Mouse (Mus musculus): ENCODE results near the gene Apbb1ip. TPM values are rescaled to one million over a fixed set of nuclear protein-coding genes. Genes with fewer than 3 reads are reported as not detected.
"Not testable (repeated sequence)": the region's sequence is repeated elsewhere in the genome, so short reads cannot be mapped to it uniquely, and the experiment has no call there.

Gene Apbb1ip
- polyA plus RNA-seq, 1 experiment from 2014 or later, result 1.2 TPM

- 85% methylated on average over 2 of the region's 2 CpGs for WGBS
- no peak overlapping the region for H3K27ac ChIP-seq (replicated peaks)
- ATAC-seq (ENCODE audit: low read depth), result no peak
- H3K4me3 ChIP-seq, result no peak overlapping the region
- H3K9ac ChIP-seq, result no peak overlapping the region
- H3K4me2 ChIP-seq, result no peak overlapping the region
- H3K27me3 ChIP-seq, result no peaks in the 10 kb centered on the region
- H3K36me3 ChIP-seq, result no peaks in the 10 kb centered on the region
- H3K4me1 ChIP-seq (replicated peaks), result 0 out of 2 replicates have a peak, but pooled peaks cover 4% of the 10 kb centered on the region
- H3K9me3 ChIP-seq, result no peaks in the 10 kb centered on the region
These were observed 88.3 kb downstream of the Apbb1ip start for GRCm38 (mm10) chr2:22862194-22862593.

DNA sequence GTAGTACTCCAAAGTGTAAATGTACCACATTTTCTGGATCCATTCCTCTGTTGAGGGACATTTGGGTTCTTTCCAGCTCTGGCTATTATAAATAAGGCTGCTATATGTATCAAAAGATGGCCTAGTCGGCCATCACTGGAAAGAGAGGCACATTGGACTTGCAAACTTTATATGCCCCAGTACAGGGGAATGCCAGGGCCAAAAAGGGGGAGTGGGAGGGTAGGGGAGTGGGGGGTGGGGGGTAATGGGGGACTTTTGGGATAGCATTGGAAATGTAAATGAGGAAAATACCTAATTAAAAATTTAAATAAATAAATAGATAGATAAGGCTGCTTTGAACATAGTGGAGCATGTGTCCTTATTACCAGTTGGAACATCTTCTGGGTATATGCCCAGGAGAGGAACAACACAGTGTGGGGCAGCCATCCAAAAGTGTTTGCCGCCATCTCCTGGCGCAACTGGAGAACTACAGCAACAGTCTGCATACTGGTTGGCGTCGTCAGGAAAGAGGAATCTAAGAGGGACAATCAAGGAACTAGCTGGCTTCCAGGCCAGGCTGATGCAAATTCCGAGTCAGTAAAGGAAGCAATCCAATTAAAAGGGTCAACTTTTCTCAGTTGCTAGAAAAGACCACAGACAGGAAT, 90.6 kb downstream of the Apbb1ip start:
- not testable (repeated sequence) for H3K9ac ChIP-seq; H3K27me3 ChIP-seq; H3K27ac ChIP-seq (replicated peaks); H3K4me2 ChIP-seq; H3K4me1 ChIP-seq (replicated peaks); H3K36me3 ChIP-seq; H3K4me3 ChIP-seq; H3K9me3 ChIP-seq
- WGBS, result 2% methylated on average over 6 of the region's 6 CpGs
- peak; percentile 98 for ATAC-seq (ENCODE audit: low read depth)

GRCm38 (mm10) chr2:22865818-22866217, 91.9 kb downstream of the Apbb1ip start:
- Histone ChIP-seq H3K9ac (no peak overlapping the region), H3K27me3 (no peaks in the 10 kb centered on the region), H3K4me1 (replicated peaks) (no peaks in the 10 kb centered on the region), H3K27ac (replicated peaks) (no peak overlapping the region), H3K9me3 (no peaks in the 10 kb centered on the region), H3K4me3 (no peak overlapping the region), H3K4me2 (no peak overlapping the region), H3K36me3 (no peaks in the 10 kb centered on the region)
- WGBS, result 94% methylated on average over 1 of the region's 1 CpGs
- no peak for ATAC-seq (ENCODE audit: low read depth)

DNA sequence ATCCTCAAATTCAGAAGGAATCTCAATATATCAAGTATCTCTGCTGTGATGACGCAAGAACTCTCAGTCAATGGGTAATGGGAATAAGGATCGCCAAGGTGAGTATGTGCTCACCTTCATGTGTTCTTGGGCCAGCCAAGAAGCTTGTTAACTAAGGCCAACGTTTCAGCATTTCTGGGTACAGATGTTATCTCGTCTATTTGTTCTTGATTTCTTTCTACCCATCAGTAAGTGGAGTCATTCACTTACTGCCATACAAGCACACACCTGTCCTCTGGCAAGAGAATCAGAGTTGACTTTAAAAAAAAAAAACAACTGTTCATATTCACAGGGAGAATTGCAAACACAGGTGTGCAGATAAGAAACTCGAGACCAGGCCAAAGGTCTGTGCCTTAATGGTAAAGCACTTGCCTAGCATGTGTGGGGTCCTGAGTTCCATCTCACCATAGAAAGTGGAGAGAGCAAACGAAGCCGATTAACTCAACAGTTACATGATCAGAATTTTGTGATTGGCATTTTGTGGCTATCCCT, 93.1 kb downstream of the Apbb1ip start:
- H3K9me3 ChIP-seq, result no peaks in the 10 kb centered on the region
- H3K9ac ChIP-seq, result no peak overlapping the region
- no peaks in the 10 kb centered on the region for H3K4me1 ChIP-seq (replicated peaks)
- H3K4me3 ChIP-seq, result no peak overlapping the region
- H3K27ac ChIP-seq (replicated peaks), result no peak overlapping the region
- H3K4me2 ChIP-seq, result no peak overlapping the region
- ATAC-seq (ENCODE audit: low read depth), result no peak
- 80% methylated on average over 7 of the region's 7 CpGs for WGBS
- no peaks in the 10 kb centered on the region for H3K27me3 ChIP-seq
- no peaks in the 10 kb centered on the region for H3K36me3 ChIP-seq

- ATAC-seq (ENCODE audit: low read depth), result no peak
- 89% methylated on average over 1 of the region's 1 CpGs for WGBS
- no peak overlapping the region for H3K9ac ChIP-seq
These were observed 99.3 kb downstream of the Apbb1ip start for GRCm38 (mm10) chr2:22873159-22873558.

GRCm38 (mm10) chr2:22874628-22875027, 100.7 kb downstream of the Apbb1ip start:
- H3K4me1 ChIP-seq (replicated peaks), result no peaks in the 10 kb centered on the region
- no peak overlapping the region for H3K9ac ChIP-seq
- no peaks in the 10 kb centered on the region for H3K27me3 ChIP-seq
- H3K9me3 ChIP-seq, result no peaks in the 10 kb centered on the region
- H3K27ac ChIP-seq (replicated peaks), result no peak overlapping the region
- H3K36me3 ChIP-seq, result no peaks in the 10 kb centered on the region
- no peak for ATAC-seq (ENCODE audit: low read depth)
- WGBS, result 57% methylated on average over 10 of the region's 10 CpGs
- no peak overlapping the region for H3K4me2 ChIP-seq
- H3K4me3 ChIP-seq, result no peak overlapping the region

More at GRCm38 (mm10) chr2:22873159-22873558, 99.3 kb downstream of the Apbb1ip start:
- Histone ChIP-seq H3K27ac (replicated peaks) (no peak overlapping the region), H3K27me3 (no peaks in the 10 kb centered on the region), H3K4me3 (no peak overlapping the region), H3K4me2 (no peak overlapping the region), H3K9me3 (no peaks in the 10 kb centered on the region), H3K4me1 (replicated peaks) (no peaks in the 10 kb centered on the region), H3K36me3 (no peaks in the 10 kb centered on the region)

GRCm38 (mm10) chr2:22876614-22877013, 102.7 kb downstream of the Apbb1ip start:
- H3K27ac ChIP-seq (replicated peaks), result no peak overlapping the region
- no peak overlapping the region for H3K9ac ChIP-seq
- H3K36me3 ChIP-seq, result no peaks in the 10 kb centered on the region
- WGBS, result 91% methylated on average over 3 of the region's 3 CpGs
- no peak overlapping the region for H3K4me3 ChIP-seq
- H3K27me3 ChIP-seq, result no peaks in the 10 kb centered on the region
- H3K4me1 ChIP-seq (replicated peaks), result no peaks in the 10 kb centered on the region
- no peaks in the 10 kb centered on the region for H3K9me3 ChIP-seq
- no peak for ATAC-seq (ENCODE audit: low read depth)
- H3K4me2 ChIP-seq, result no peak overlapping the region

DNA sequence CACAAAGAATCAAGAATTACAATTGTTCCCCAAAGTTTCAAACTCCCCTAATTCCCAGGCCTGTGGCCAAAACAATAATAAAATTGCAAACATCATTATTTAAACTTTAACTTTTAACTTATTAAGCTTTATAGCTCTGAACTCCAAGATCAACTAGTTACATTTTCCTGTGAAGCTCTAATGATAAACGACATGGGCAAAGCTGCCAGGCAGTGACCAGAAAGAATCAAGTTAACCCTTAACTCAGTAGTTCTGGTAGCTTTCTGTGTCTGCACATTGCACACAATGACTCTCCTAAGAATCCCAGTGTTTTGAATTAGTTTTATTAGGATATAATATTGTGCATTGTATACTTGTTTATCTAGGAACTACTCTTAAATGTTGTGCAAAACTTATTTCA, 104.9 kb downstream of the Apbb1ip start:
- H3K4me1 ChIP-seq (replicated peaks), result no peaks in the 10 kb centered on the region
- 48% methylated on average over 1 of the region's 1 CpGs for whole genome bisulfite sequencing
- H3K9me3 ChIP-seq, result no peaks in the 10 kb centered on the region
- H3K9ac ChIP-seq, result no peak overlapping the region
- no peak overlapping the region for H3K4me3 ChIP-seq
- ATAC-seq (ENCODE audit: low read depth), result no peak
- H3K27me3 ChIP-seq, result no peaks in the 10 kb centered on the region
- H3K4me2 ChIP-seq, result no peak overlapping the region
- H3K36me3 ChIP-seq, result no peaks in the 10 kb centered on the region
- H3K27ac ChIP-seq (replicated peaks), result no peak overlapping the region

GRCm38 (mm10) chr2:22880726-22881125, 106.8 kb downstream of the Apbb1ip start:
- not testable (repeated sequence) for H3K9ac ChIP-seq; H3K27ac ChIP-seq (replicated peaks); ATAC-seq (ENCODE audit: low read depth); H3K27me3 ChIP-seq; H3K4me3 ChIP-seq; H3K36me3 ChIP-seq; H3K9me3 ChIP-seq; H3K4me2 ChIP-seq; H3K4me1 ChIP-seq (replicated peaks)
- WGBS, result 88% methylated on average over 3 of the region's 3 CpGs

GRCm38 (mm10) chr2:22894932-22895281, 121.0 kb downstream of the Apbb1ip start:
- Histone ChIP-seq H3K4me1 (replicated peaks) (peaks cover 23% of the 10 kb centered on the region), H3K4me2 (peak overlapping the region; percentile 87), H3K27me3 (no peaks in the 10 kb centered on the region), H3K9me3 (no peaks in the 10 kb centered on the region), H3K4me3 (peak overlapping the region; percentile 93), H3K9ac (peak overlapping the region; percentile 85), H3K27ac (replicated peaks) (peak overlapping the region; percentile 90), H3K36me3 (no peaks in the 10 kb centered on the region)
- 20% methylated on average over 9 of the region's 9 CpGs for WGBS
- ATAC-seq (ENCODE audit: low read depth), result peak; percentile 65

DNA sequence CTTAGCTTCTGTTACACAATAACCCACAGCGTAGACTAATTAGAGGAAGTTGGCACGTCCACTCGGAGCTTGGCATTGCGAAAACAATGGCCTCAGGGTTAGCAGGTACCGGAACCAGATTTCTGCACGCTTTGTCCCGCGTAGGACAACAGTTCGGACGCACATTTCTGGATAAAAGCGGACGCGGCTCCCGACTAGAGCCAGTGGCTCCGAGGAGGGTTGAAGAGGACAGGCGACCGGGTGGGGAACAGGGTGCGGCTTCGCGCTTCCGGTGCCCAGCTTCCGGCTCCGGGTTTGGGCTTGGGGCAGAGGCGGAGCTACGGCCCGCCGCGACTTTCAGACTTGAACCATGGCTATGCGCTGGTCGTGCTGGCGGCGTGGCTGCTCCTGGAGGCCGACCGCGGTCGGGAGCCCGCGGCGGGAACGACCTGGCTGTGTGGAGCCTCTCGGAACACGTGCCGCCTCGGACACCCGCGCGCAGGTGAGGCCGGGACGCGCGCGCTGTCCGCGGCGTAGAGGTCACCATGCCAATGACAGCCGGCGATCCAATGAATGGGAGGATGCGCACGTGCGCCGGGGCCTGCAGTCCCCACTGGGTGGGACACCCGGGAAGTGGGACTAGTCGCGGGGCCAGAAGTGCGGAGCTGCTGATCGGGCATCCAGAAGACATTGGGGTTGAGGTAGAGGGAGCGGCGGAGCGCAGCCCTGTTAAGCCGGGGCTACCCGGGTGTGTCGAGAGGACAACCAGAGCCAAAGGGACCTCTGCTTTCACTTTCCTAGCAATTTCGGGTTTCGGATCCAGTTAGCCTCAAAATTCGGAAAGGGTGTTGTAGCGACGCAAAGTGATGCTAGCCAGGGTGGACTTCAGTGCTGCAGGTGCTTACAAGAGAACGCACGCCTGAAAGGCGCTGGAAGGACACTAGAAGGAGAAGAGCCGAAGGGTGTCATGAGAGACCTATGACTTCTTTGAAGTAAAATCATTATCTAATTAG, 121.7 kb downstream of the Apbb1ip start, which contains the start of gene Pdss1:
Gene Pdss1, plus strand, starts transcription at position 241 of the 992 bp plus-strand sequence.
- peak; percentile 99 for ATAC-seq (ENCODE audit: low read depth)
- peaks cover 23% of the 10 kb centered on the region for H3K4me1 ChIP-seq (replicated peaks)
- no peaks in the 10 kb centered on the region for H3K36me3 ChIP-seq
- peak within 1 kb of the TSS; percentile 93 for H3K4me3 ChIP-seq
- WGBS, result under 1% methylated on average over 81 of the region's 81 CpGs
- peak within 1 kb of the TSS; percentile 85 for H3K9ac ChIP-seq
- H3K9me3 ChIP-seq, result no peaks in the 10 kb centered on the region
- H3K27ac ChIP-seq (replicated peaks), result peak within 1 kb of the TSS; percentile 90
- peak within 1 kb of the TSS; percentile 87 for H3K4me2 ChIP-seq
- H3K27me3 ChIP-seq, result no peaks in the 10 kb centered on the region

DNA sequence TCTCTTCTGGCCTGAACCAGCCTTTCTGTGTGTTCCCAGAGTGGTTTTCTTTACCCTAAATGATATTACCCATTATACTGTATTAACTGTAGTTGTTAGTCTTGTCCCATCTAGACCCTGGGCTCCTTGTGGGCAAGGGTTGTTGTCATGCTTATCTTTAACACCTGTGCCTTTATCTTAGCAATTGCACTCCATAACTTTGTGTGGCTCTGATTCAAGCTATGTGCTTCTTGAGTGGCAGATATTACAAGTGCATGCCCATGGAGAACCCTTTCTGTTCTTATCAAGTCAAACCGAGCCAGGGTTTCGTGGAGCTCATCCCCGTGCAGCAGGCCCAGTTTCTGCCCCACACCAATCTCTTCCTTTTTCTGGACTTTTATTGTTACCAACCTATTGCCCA, 130.1 kb downstream of the Apbb1ip start:
- Histone ChIP-seq H3K4me2 (no peak overlapping the region), H3K4me1 (replicated peaks) (no peaks in the 10 kb centered on the region), H3K27me3 (no peaks in the 10 kb centered on the region), H3K4me3 (no peak overlapping the region), H3K27ac (replicated peaks) (no peak overlapping the region), H3K36me3 (peaks cover 54% of the 10 kb centered on the region), H3K9me3 (no peaks in the 10 kb centered on the region), H3K9ac (no peak overlapping the region)
- ATAC-seq (ENCODE audit: low read depth), result no peak
- WGBS, result 95% methylated on average over 3 of the region's 3 CpGs
